Mouse (Mus musculus) erythroid progenitor cell, adult 5-6 weeks (primary cell): Measurements from ENCODE around the gene Psmd3. TPM values are rescaled to one million over a fixed set of nuclear protein-coding genes. Genes with fewer than 3 reads are reported as not detected.

Source experiments
- ATAC-seq: replicated peaks from 2 replicates; pipeline ENCODE4 v1.8.0; 2016; ENCODE audit warnings: moderate number of reproducible peaks, mild to moderate bottlenecking, moderate TSS enrichment, inconsistent platforms; ENCODE audit not compliant: poor library complexity, low FRiP score, severe bottlenecking
- total RNA-seq, 2 experiments: library from RNA; stranded (forward) in 1 of 2; stranded (reverse) in 1 of 2; fragments of 150-400 nt in 1 of 2; fragments of 186-747, 209-891 nt in 1 of 2; gene quantifications; 2 replicates each; pipeline versions ENCODE4 v1.2.3 to v1.2.4; 2015 to 2017; ENCODE audit warnings: low replicate concordance in 2 of 2

Gene Psmd3
- total RNA-seq, 2 experiments from 2014 or later: 23.6 to 28.1 TPM

GRCm38 (mm10) chr11:98741051-98741620 lies 58.8 kb downstream of the Psmd3 start:
- no peak for ATAC-seq

- peak; percentile 76 for ATAC-seq
Observed at GRCm38 (mm10) chr11:98741622-98742396, 59.5 kb downstream of the Psmd3 start.

- peak; percentile 37 for ATAC-seq
Observed at GRCm38 (mm10) chr11:98742397-98743291, 60.3 kb downstream of the Psmd3 start.

- no peak for ATAC-seq
Observed at GRCm38 (mm10) chr11:98743655-98744345, 61.4 kb downstream of the Psmd3 start.

- ATAC-seq: no peak
Observed at GRCm38 (mm10) chr11:98744456-98745019, 62.2 kb downstream of the Psmd3 start.

Other genes starting within 250 kb of the Psmd3 start
- 8.8 and 10.8 TPM in 2 replicates for gene Mien1, start 243.6 kb upstream of the Psmd3 start, total RNA-seq (2015; ENCODE audit: low replicate concordance)
- 5.3 and 6.3 TPM in 2 replicates for gene Mien1, start 243.6 kb upstream of the Psmd3 start, total RNA-seq (2017; ENCODE audit: low replicate concordance)
- gene Grb7, start 236.2 kb upstream of the Psmd3 start, total RNA-seq (2015; ENCODE audit: low replicate concordance): 2.5 and 4.2 TPM in 2 replicates
- 0.61 TPM in 1 of 2 replicates, not detected in the other for gene Grb7, start 236.2 kb upstream of the Psmd3 start, total RNA-seq (2017; ENCODE audit: low replicate concordance)
- 19.5 and 21.0 TPM in 2 replicates for gene Ikzf3, start 136.5 kb upstream of the Psmd3 start, total RNA-seq (2015; ENCODE audit: low replicate concordance)
- gene Ikzf3, start 136.5 kb upstream of the Psmd3 start, total RNA-seq (2017; ENCODE audit: low replicate concordance): 5.4 and 6.7 TPM in 2 replicates
- 7.5 and 8.3 TPM in 2 replicates for gene Zpbp2, start 131.5 kb upstream of the Psmd3 start, total RNA-seq (2015; ENCODE audit: low replicate concordance)
- gene Zpbp2, start 131.5 kb upstream of the Psmd3 start, total RNA-seq (2017; ENCODE audit: low replicate concordance): 3.1 and 13.2 TPM in 2 replicates
- gene Ormdl3, start 95.2 kb upstream of the Psmd3 start, total RNA-seq (2015; ENCODE audit: low replicate concordance): 54.5 and 58.4 TPM in 2 replicates
- gene Ormdl3, start 95.2 kb upstream of the Psmd3 start, total RNA-seq (2017; ENCODE audit: low replicate concordance): 68.6 and 79.1 TPM in 2 replicates
- gene Lrrc3c, start 84.3 kb upstream of the Psmd3 start, total RNA-seq (2015; ENCODE audit: low replicate concordance): not detected in 2 replicates
- gene Lrrc3c, start 84.3 kb upstream of the Psmd3 start, total RNA-seq (2017; ENCODE audit: low replicate concordance): not detected in 2 replicates
- 5.4 TPM in 1 of 2 replicates, not detected in the other for gene Gm12355, start 56.9 kb upstream of the Psmd3 start, total RNA-seq (2015; ENCODE audit: low replicate concordance)
- gene Gm12355, start 56.9 kb upstream of the Psmd3 start, total RNA-seq (2017; ENCODE audit: low replicate concordance): 1.1 and 3.9 TPM in 2 replicates
- gene Gsdma3, start 56.2 kb upstream of the Psmd3 start, total RNA-seq (2015; ENCODE audit: low replicate concordance): not detected in 2 replicates
- gene Gsdma3, start 56.2 kb upstream of the Psmd3 start, total RNA-seq (2017; ENCODE audit: low replicate concordance): not detected in 2 replicates
- gene Gsdma2, start 35.8 kb upstream of the Psmd3 start, total RNA-seq (2015; ENCODE audit: low replicate concordance): not detected in 2 replicates
- gene Gsdma2, start 35.8 kb upstream of the Psmd3 start, total RNA-seq (2017; ENCODE audit: low replicate concordance): not detected in 2 replicates
- not detected in 2 replicates for gene Gsdma, start 18.2 kb upstream of the Psmd3 start, total RNA-seq (2015; ENCODE audit: low replicate concordance)
- gene Gsdma, start 18.2 kb upstream of the Psmd3 start, total RNA-seq (2017; ENCODE audit: low replicate concordance): not detected in 2 replicates
- not detected in 2 replicates for gene Csf3, start 18.7 kb downstream of the Psmd3 start, total RNA-seq (2015; ENCODE audit: low replicate concordance)
- not detected in 2 replicates for gene Csf3, start 18.7 kb downstream of the Psmd3 start, total RNA-seq (2017; ENCODE audit: low replicate concordance)
- 30.6 and 57.7 TPM in 2 replicates for gene Med24, start 46.9 kb downstream of the Psmd3 start, total RNA-seq (2015; ENCODE audit: low replicate concordance)
- 14.7 and 25.0 TPM in 2 replicates for gene Med24, start 46.9 kb downstream of the Psmd3 start, total RNA-seq (2017; ENCODE audit: low replicate concordance)
- 8.6 and 13.8 TPM in 2 replicates for gene Thra, start 58.1 kb downstream of the Psmd3 start, total RNA-seq (2015; ENCODE audit: low replicate concordance)
- gene Thra, start 58.1 kb downstream of the Psmd3 start, total RNA-seq (2017; ENCODE audit: low replicate concordance): 3.3 and 8.0 TPM in 2 replicates
- gene Nr1d1, start 92.8 kb downstream of the Psmd3 start, total RNA-seq (2015; ENCODE audit: low replicate concordance): not detected in 2 replicates
- gene Nr1d1, start 92.8 kb downstream of the Psmd3 start, total RNA-seq (2017; ENCODE audit: low replicate concordance): not detected in 2 replicates
- 43.6 and 44.7 TPM in 2 replicates for gene Msl1, start 113.0 kb downstream of the Psmd3 start, total RNA-seq (2015; ENCODE audit: low replicate concordance)
- 29.5 and 35.5 TPM in 2 replicates for gene Msl1, start 113.0 kb downstream of the Psmd3 start, total RNA-seq (2017; ENCODE audit: low replicate concordance)
- gene Casc3, start 122.4 kb downstream of the Psmd3 start, total RNA-seq (2015; ENCODE audit: low replicate concordance): 41.8 and 60.4 TPM in 2 replicates
- 59.2 and 92.7 TPM in 2 replicates for gene Casc3, start 122.4 kb downstream of the Psmd3 start, total RNA-seq (2017; ENCODE audit: low replicate concordance)
- 6.7 TPM in 1 of 2 replicates, not detected in the other for gene Rapgefl1, start 154.2 kb downstream of the Psmd3 start, total RNA-seq (2015; ENCODE audit: low replicate concordance)
- gene Rapgefl1, start 154.2 kb downstream of the Psmd3 start, total RNA-seq (2017; ENCODE audit: low replicate concordance): 1.5 TPM in 1 of 2 replicates, not detected in the other
- gene Wipf2, start 181.1 kb downstream of the Psmd3 start, total RNA-seq (2015; ENCODE audit: low replicate concordance): 15.1 and 36.0 TPM in 2 replicates
- 8.2 and 8.9 TPM in 2 replicates for gene Wipf2, start 181.1 kb downstream of the Psmd3 start, total RNA-seq (2017; ENCODE audit: low replicate concordance)
- 72.4 and 84.3 TPM in 2 replicates for gene Cdc6, start 225.2 kb downstream of the Psmd3 start, total RNA-seq (2015; ENCODE audit: low replicate concordance)
- 96.1 and 116 TPM in 2 replicates for gene Cdc6, start 225.2 kb downstream of the Psmd3 start, total RNA-seq (2017; ENCODE audit: low replicate concordance)
- gene Rara, start 245.3 kb downstream of the Psmd3 start, total RNA-seq (2015; ENCODE audit: low replicate concordance): 4.3 and 18.4 TPM in 2 replicates
- gene Rara, start 245.3 kb downstream of the Psmd3 start, total RNA-seq (2017; ENCODE audit: low replicate concordance): 0.51 and 1.4 TPM in 2 replicates